Mouse (Mus musculus) gonadal fat pad, adult 2 months (tissue): ENCODE measurements around the gene Adgrb3. TPM values are rescaled to one million over a fixed set of nuclear protein-coding genes. Genes with fewer than 3 reads are reported as not detected.

ENCODE experiments used
- DNase-seq: peaks from one replicate; pipeline ENCODE4 v3.0.0-alpha.2; 2012; ENCODE audit warnings: low read depth
- polyA plus RNA-seq: library from polyadenylated mRNA; depleted of rRNA; stranded (reverse); fragments of >200 nt; gene quantifications from 2 replicates; pipeline ENCODE4 v1.2.3, GENCODE M21; 2012

Gene Adgrb3
- polyA plus RNA-seq, 1 experiment, result not detected

- no peak for DNase-seq
Measured at GRCm38 (mm10) chr1:25281471-25281870, 548.0 kb downstream of the Adgrb3 start.

DNA sequence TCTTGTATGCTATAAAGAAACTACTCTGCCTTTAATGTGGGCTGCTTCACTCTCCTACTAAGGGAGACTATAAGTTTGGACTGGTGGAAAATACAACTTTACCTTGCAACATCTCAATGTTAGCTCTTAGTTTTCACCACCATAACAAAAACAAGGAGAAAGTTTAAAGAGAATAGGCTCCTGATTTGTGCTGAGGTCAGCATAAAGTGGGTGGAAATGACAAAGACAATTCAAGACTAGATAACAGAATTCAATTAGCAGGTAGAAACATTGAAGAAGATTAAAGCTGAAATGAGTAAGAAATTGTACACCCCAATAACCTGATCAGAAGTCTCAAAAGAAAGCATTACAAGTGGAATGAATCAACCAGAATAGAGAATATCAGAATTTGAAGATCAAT lies 578.9 kb downstream of the Adgrb3 start:
- DNase-seq, result no peak

DNA sequence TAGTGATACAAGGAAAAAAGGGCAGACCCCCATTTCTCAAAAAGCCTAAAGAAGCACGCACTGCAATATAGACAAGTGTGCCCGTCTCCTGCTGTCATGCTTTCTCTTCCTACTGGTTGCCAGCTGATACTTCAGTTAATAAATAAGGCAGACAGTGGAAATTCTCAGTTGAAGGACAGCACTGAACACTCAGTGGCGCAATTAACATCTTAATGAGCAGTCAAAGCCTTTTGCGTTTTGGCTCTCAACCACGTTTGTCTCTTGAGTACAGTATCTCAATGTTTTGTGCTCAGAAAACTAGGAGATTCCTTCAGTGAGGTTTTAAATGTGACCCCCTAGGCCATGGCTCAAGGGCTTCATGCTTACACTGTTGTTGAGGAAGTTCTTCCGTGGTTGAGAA lies 587.1 kb downstream of the Adgrb3 start:
- DNase-seq, result no peak

- DNase-seq, result no peak
Measured at GRCm38 (mm10) chr1:25229245-25229750, 600.2 kb downstream of the Adgrb3 start.

DNA sequence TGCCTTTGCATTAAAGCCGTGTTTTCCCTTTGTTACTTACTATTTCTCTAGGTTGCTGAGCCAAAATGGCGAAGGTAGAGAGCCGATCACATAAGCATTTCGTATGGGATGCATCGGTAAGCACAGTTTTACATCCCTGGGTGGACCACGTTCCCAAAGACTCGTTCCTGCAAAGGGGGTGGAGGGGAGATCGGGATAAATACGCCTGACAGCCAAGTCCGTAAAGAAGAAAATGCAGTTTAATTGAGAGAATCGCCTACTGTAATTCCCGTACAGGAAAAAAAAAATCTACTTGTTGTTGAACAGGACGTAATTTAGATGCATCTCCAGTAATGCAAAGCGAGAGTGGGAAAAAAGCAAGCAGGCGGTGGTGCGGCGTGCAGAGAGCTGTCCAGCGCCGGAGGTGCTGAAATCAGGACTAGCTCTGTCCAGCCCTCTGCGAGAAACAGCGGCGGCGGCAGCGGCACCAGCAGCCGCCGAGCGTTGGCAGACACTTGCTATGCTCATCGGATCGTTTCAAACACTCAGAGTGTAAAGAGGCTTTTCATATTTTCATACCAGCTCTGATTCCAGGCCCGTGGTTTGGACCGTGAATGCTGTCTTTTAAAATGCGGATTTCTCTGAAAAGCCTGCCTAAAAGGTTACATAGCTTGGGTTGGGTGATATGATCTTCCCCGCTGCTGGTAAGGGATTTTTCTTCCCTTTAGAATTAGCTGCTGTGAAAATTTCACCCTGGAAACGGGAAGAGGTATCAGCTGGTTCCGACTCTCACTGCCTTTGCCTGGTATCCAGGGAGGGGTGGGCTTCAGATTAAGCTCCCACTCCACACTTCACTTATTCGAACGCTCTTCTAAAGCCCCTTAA lies 600.9 kb downstream of the Adgrb3 start:
- DNase-seq, result no peak

DNA sequence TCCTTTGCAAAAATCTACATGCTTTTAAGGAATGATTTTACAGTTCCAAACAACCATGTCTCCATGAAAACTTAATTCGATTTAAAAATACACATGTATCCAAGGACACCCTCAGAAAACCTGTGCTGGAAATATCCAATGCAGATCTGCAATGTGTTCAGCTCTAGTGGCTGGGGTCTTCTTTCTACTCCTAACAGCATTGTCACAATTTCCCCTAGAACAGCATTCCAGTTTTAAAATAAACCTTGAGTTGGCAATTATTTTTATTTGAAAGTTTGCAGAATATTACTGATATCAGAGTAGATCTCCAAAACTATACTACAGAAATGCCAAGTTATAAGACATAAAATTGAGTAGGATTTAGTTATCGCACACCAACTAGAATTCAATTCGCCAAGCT lies 601.6 kb downstream of the Adgrb3 start:
- DNase-seq, result no peak

GRCm38 (mm10) chr1:25204636-25205035 lies 624.9 kb downstream of the Adgrb3 start:
- DNase-seq, result no peak

DNA sequence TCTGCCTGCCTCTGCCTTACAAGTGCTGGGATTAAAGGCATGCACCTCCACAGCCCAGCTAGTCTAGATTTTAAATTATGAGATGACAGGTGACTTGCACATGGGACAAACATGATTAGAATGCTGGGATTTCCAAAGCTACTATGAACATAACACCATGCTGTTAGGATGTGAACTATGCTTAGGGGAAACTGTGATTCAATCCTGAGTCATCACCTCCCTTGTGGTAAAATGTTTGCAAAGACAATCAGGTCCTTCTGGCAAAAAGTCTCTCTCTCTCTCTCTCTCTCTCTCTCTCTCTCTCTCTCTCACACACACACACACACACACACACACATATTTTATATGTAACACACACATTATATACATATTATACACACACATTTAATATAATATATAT lies 630.1 kb downstream of the Adgrb3 start:
- no peak for DNase-seq

- DNase-seq, result no peak
Measured at GRCm38 (mm10) chr1:25191986-25192385, 637.5 kb downstream of the Adgrb3 start.

DNA sequence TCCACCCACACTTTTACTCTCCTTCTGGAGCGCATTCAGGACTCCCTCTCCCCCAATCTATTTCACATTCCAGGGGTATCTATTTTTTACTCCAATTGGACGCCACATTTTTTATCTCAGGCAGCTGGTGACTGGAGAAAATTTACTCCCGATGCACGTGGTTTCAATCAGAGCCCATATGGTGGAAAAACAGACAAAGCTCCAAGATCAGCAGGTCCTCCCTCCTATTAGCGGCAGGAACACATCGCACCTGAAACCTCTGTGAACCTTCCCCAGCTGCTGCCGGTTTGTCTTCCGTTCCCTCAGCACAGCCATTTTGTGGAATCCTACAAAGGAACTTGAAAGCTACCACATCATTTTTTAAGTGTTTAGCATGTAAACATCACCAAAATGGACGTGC lies 640.2 kb downstream of the Adgrb3 start:
- DNase-seq, result no peak

GRCm38 (mm10) chr1:25185909-25186308 lies 643.6 kb downstream of the Adgrb3 start:
- DNase-seq, result no peak

GRCm38 (mm10) chr1:25181881-25182280 lies 647.6 kb downstream of the Adgrb3 start:
- no peak for DNase-seq

DNA sequence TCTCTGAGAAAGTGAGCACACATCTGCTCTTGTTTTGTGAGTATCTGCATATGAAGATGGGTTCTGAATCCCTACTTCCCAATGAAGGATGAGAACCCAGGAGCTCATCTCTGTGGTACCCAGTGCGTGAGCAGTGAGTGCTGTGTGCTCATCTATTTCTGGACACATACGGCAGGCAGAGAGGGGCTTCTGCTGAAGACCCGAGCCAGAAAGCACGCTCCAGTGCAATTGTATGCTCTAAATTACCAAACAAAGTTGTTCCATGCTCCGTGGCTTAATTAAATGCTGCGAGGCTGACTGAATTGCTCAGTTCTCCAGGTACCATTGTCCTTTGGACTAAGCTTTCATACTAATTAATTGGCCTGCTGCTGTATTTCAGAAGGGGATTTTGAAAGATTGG lies 648.9 kb downstream of the Adgrb3 start:
- DNase-seq, result no peak

- no peak for DNase-seq
Measured at GRCm38 (mm10) chr1:25179860-25180582, 649.5 kb downstream of the Adgrb3 start.

- DNase-seq, result no peak
Measured at GRCm38 (mm10) chr1:25178347-25179130, 651.0 kb downstream of the Adgrb3 start.

DNA sequence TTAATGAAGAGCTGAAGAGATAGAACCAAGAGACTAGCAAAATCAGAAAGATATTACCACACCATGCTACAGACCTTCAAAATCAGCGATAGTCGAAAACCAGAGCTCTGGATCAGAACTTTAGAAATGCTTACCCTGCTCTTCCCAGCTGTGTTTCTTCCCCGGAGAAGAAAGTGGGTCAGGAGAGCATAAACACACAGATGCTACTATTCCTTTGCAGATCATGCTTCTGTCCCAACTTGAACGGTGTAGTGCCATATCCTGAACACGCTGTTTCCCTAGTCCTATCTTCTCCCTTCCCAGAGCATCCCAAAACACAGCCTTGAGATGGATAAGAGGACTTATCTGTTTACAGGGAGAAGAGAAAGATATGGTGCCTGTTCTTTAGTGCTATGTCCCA lies 662.4 kb downstream of the Adgrb3 start:
- no peak for DNase-seq

DNA sequence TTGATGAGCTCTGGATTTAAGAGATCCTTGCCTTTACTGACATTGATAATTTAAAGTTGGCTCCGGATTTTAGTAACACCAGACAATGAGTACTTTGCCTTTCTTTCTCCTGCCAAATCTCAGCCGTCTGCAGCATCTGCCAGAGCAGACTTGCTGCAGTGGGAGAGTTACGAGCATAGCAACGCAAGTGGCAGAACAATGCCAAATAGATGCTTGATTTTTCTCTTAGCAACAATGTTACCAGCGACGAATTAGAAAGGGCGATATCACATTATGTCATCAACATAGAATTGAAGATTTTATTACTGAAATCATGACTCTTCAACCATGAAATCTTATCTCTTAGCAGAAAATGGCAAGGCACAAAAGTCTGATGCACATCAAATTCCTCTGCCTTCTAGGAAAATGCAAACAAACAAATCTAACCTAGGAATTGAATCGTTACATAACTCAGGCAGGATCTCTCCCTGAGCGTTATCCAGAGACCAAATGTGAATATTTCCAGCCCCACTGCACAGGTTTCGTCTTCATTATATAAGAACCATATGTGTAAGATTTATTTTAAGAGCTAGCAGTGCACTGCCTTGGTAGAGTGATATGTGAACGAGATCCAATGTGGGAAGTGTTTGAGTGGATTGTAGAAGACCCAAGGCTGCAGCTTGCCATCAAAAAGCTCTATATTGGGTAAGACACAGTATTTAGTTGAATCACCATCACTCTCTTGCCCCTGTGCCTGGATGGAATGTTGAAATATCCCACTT lies 663.3 kb downstream of the Adgrb3 start:
- DNase-seq, result no peak

- no peak for DNase-seq
Measured at GRCm38 (mm10) chr1:25163561-25163960, 665.9 kb downstream of the Adgrb3 start.

GRCm38 (mm10) chr1:25146206-25146605 lies 683.3 kb downstream of the Adgrb3 start:
- DNase-seq, result no peak

- no peak for DNase-seq
Measured at GRCm38 (mm10) chr1:25132150-25132824, 697.2 kb downstream of the Adgrb3 start.

DNA sequence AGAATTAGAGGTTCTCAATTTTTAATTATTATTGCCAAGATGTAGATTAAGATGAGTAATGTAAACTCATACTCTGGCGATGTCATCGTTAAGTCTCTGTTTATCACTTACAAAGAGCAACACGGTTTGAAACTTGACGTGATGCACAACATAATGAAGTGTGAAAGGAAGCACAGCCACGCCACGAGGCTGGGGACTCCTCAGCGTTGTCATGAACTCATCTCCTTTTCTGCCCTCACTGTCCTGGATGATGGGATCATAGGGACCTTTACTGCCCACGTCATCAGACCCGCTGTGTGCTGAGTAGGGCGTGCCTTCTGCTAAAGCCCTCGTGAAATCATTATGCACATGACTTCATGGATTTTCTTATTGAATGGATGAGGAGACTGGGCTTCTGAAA lies 714.0 kb downstream of the Adgrb3 start:
- DNase-seq, result no peak
